Mouse (Mus musculus): Measurements from ENCODE around the gene Mthfd1l.

- TF ChIP-seq CTCF (IDR thresholded peaks at IDR 0.05; ENCODE audit: borderline replicate concordance, insufficient read depth, low read depth, low read length) (no peak), POLR2A (IDR thresholded peaks at IDR 0.05; ENCODE audit: borderline replicate concordance, insufficient read depth, low read length) (no peak)
Observed at GRCm38 (mm10) chr10:4089885-4090284, 117.0 kb downstream of the Mthfd1l start.
